Mouse (Mus musculus) brown adipose tissue, adult 24 weeks (tissue): ENCODE data around the gene Taok1. TPM values are rescaled to one million over a fixed set of nuclear protein-coding genes. Genes with fewer than 3 reads are reported as not detected.
"Not testable (repeated sequence)": the region's sequence is repeated elsewhere in the genome, so short reads cannot be mapped to it uniquely, and the experiment has no call there.

ENCODE experiments used
- H3K27ac ChIP-seq: fragments of 200-500 bp; replicated peaks from 2 replicates; pipeline ENCODE4 v1.5.1; 2012; ENCODE audit warnings: low read depth, mild to moderate bottlenecking, low read length
- H3K4me1 ChIP-seq: fragments of 200-500 bp; 2 replicates; pipeline ENCODE4 v1.6.1; 2012; ENCODE audit warnings: low read length, mixed read lengths; ENCODE audit not compliant: control insufficient read depth, insufficient read depth, insufficient read length
- H3K4me3 ChIP-seq: fragments of 200-500 bp; 2 replicates; pipeline ENCODE4 v1.5.1; 2012; ENCODE audit warnings: low read depth, mild to moderate bottlenecking, low read length, moderate library complexity; ENCODE audit not compliant: insufficient read depth
- polyA plus RNA-seq: library from polyadenylated mRNA; stranded (reverse); fragments of >200 nt; gene quantifications from 2 replicates; pipeline ENCODE4 v1.2.4, GENCODE M21; 2012; ENCODE audit not compliant: missing spikeins, insufficient read depth, insufficient read length

Taok1 gene
- polyA plus RNA-seq, 1 experiment = 25.8 TPM

- H3K27ac ChIP-seq = no peak overlapping the region
- H3K4me1 ChIP-seq = no peaks in the 10 kb centered on the region
- H3K4me3 ChIP-seq = no peak overlapping the region
Observed at GRCm38 (mm10) chr11:77615084-77615624, 7.5 kb upstream of the Taok1 start.

GRCm38 (mm10) chr11:77606835-77607537 lies 629 bp downstream of the Taok1 start:
- Histone ChIP-seq H3K4me1 (peaks cover 3% of the 10 kb centered on the region), H3K4me3 (peak overlapping the region; percentile 99), H3K27ac (peak overlapping the region; percentile 98)

- Histone ChIP-seq H3K4me1 (peaks cover 3% of the 10 kb centered on the region), H3K27ac (peak overlapping the region; percentile 86), H3K4me3 (peak overlapping the region; percentile 99)
Observed at GRCm38 (mm10) chr11:77606469-77606834, 1.2 kb downstream of the Taok1 start.

- Histone ChIP-seq H3K27ac (no peak overlapping the region), H3K4me3 (no peak overlapping the region), H3K4me1 (no peaks in the 10 kb centered on the region; the same call in 1 of the 2 replicates)
Observed at GRCm38 (mm10) chr11:77597266-77597665, 10.3 kb downstream of the Taok1 start.

GRCm38 (mm10) chr11:77591388-77591787 lies 16.2 kb downstream of the Taok1 start:
- no peaks in the 10 kb centered on the region; the same call in 1 of the 2 replicates for H3K4me1 ChIP-seq
- no peak overlapping the region for H3K4me3 ChIP-seq
- H3K27ac ChIP-seq = no peak overlapping the region

- Histone ChIP-seq H3K4me1 (no peaks in the 10 kb centered on the region; the same call in 1 of the 2 replicates), H3K4me3 (no peak overlapping the region), H3K27ac (no peak overlapping the region)
Observed at GRCm38 (mm10) chr11:77590801-77591200, 16.8 kb downstream of the Taok1 start.

- no peak overlapping the region for H3K4me3 ChIP-seq
- H3K27ac ChIP-seq = no peak overlapping the region
Observed at GRCm38 (mm10) chr11:77585201-77585600, 22.4 kb downstream of the Taok1 start.

GRCm38 (mm10) chr11:77545261-77545660 lies 62.4 kb downstream of the Taok1 start:
- Histone ChIP-seq H3K4me1 (no peaks in the 10 kb centered on the region), H3K27ac (no peak overlapping the region), H3K4me3 (no peak overlapping the region)

More at GRCm38 (mm10) chr11:77585201-77585600, 22.4 kb downstream of the Taok1 start:
- H3K4me1 ChIP-seq = no peaks in the 10 kb centered on the region

- Histone ChIP-seq H3K4me3 (no peak overlapping the region), H3K27ac (no peak overlapping the region), H3K4me1 (no peaks in the 10 kb centered on the region)
Observed at GRCm38 (mm10) chr11:77532202-77532846, 75.3 kb downstream of the Taok1 start.

- H3K4me3 ChIP-seq = no peak overlapping the region
- no peaks in the 10 kb centered on the region for H3K4me1 ChIP-seq
Observed at GRCm38 (mm10) chr11:77530862-77531261, 76.8 kb downstream of the Taok1 start.

GRCm38 (mm10) chr11:77529644-77530043 lies 78.0 kb downstream of the Taok1 start:
- no peak overlapping the region for H3K27ac ChIP-seq
- no peaks in the 10 kb centered on the region for H3K4me1 ChIP-seq
- H3K4me3 ChIP-seq = no peak overlapping the region

More at GRCm38 (mm10) chr11:77530862-77531261, 76.8 kb downstream of the Taok1 start:
- H3K27ac ChIP-seq = no peak overlapping the region

GRCm38 (mm10) chr11:77528420-77528819 lies 79.2 kb downstream of the Taok1 start:
- not testable (repeated sequence) for H3K27ac ChIP-seq, H3K4me3 ChIP-seq, H3K4me1 ChIP-seq

GRCm38 (mm10) chr11:77525804-77526486 lies 81.7 kb downstream of the Taok1 start:
- Histone ChIP-seq H3K4me3 (no peak overlapping the region), H3K4me1 (no peaks in the 10 kb centered on the region)

GRCm38 (mm10) chr11:77520601-77521529 lies 86.8 kb downstream of the Taok1 start:
- H3K4me1 ChIP-seq = peaks cover 5% of the 10 kb centered on the region; the same call in 1 of the 2 replicates
- no peak overlapping the region for H3K27ac ChIP-seq
- H3K4me3 ChIP-seq = no peak overlapping the region

More at GRCm38 (mm10) chr11:77525804-77526486, 81.7 kb downstream of the Taok1 start:
- H3K27ac ChIP-seq = no peak overlapping the region
